Mouse (Mus musculus) forebrain, embryonic 16.5 days (tissue): Measurements from ENCODE around the gene Camk2n1. TPM values are rescaled to one million over a fixed set of nuclear protein-coding genes. Genes with fewer than 3 reads are reported as not detected.

Experiments
- ATAC-seq: fragments of 200-750 bp; cut with Nextera tagmentation; 2 replicates; pipeline ENCODE4 v1.8.0; 2017; ENCODE audit warnings: mild to moderate bottlenecking, moderate library complexity
- H3K27ac ChIP-seq: fragments of 300-500 bp; sonication (generic); 2 replicates; pipeline ENCODE4 v1.5.1; 2014; ENCODE audit warnings: low read length, control low read depth
- H3K27me3 ChIP-seq: fragments of 300-500 bp; sonication (generic); replicated peaks from 2 replicates; pipeline ENCODE4 v1.6.1; 2014; ENCODE audit warnings: low read length; ENCODE audit not compliant: control insufficient read depth, insufficient read depth
- H3K36me3 ChIP-seq: fragments of 300-500 bp; sonication (generic); 2 replicates; pipeline ENCODE4 v1.6.1; 2014; ENCODE audit not compliant: control insufficient read depth, insufficient read depth
- H3K4me1 ChIP-seq: fragments of 300-500 bp; sonication (generic); replicated peaks from 2 replicates; pipeline ENCODE4 v1.6.1; 2014; ENCODE audit warnings: low read length; ENCODE audit not compliant: control insufficient read depth, insufficient read depth
- H3K4me2 ChIP-seq: fragments of 300-500 bp; sonication (generic); 2 replicates; pipeline ENCODE4 v1.6.1; 2014; ENCODE audit warnings: mild to moderate bottlenecking, low read length, control low read depth
- H3K4me3 ChIP-seq: fragments of 300-500 bp; sonication (generic); replicated peaks from 2 replicates; pipeline ENCODE4 v1.5.1; 2014; ENCODE audit warnings: mild to moderate bottlenecking, low read length, control low read depth
- H3K9ac ChIP-seq: fragments of 300-500 bp; sonication (generic); replicated peaks from 2 replicates; pipeline ENCODE4 v1.6.1; 2014; ENCODE audit warnings: low read depth, low read length, control low read depth
- H3K9me3 ChIP-seq: fragments of 300-500 bp; sonication (generic); 2 replicates; pipeline ENCODE4 v1.6.1; 2016; ENCODE audit warnings: low read length; ENCODE audit not compliant: control insufficient read depth
- WGBS: fragments of 180-500 bp; shearing (Covaris S2); extraction: QIAGEN DNeasy Blood & Tissue Kit; methylation state at CpG from one replicate; pipeline ENCODE4 v1.1.7; 2014; 5-methylcytosine and 5-hydroxymethylcytosine counted together
- polyA plus RNA-seq: library from polyadenylated mRNA; unstranded; fragments of >200 nt; fragmentation: Nextera tagmentation; extraction: Ambion mirVana; gene quantifications from 2 replicates; pipeline ENCODE4 v1.2.1, GENCODE M21; 2015

The Camk2n1 gene
- polyA plus RNA-seq, 1 experiment from 2014 or later: 10.2 TPM

DNA sequence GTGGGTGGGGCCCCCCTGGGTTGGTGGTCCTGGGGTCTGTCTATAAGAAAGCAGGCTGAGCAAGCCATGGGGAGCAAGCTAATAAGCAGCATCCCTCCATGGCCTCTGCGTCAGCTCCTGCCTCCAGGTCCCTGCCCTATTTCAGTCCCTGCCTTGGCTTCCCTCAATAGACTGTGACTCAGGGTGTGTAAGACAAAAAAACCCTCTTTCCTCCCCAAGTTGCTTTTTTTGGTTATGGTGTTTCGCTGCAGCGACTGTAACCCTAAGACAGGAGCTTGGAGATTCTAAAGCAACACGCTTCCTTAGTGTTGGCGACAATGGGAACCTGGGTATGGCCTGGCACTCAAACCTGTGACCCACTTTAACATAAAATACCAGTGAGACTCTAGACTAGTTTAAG lies 7.4 kb downstream of the Camk2n1 start:
- Histone ChIP-seq H3K4me1 (peaks cover 38% of the 10 kb centered on the region), H3K4me3 (no peak overlapping the region)
- WGBS: 97% methylated on average over 5 of the region's 5 CpGs

GRCm38 (mm10) chr4:138462971-138463831 lies 9.1 kb downstream of the Camk2n1 start:
- WGBS: 3% methylated on average over 11 of the region's 11 CpGs

More for the DNA sequence above, 7.4 kb downstream of the Camk2n1 start:
- no peak for ATAC-seq
- Histone ChIP-seq H3K27ac (no peak overlapping the region), H3K4me2 (no peak overlapping the region), H3K36me3 (no peaks in the 10 kb centered on the region), H3K9ac (no peak overlapping the region), H3K27me3 (0 out of 2 replicates have a peak, but pooled peaks cover 1% of the 10 kb centered on the region), H3K9me3 (no peaks in the 10 kb centered on the region)

DNA sequence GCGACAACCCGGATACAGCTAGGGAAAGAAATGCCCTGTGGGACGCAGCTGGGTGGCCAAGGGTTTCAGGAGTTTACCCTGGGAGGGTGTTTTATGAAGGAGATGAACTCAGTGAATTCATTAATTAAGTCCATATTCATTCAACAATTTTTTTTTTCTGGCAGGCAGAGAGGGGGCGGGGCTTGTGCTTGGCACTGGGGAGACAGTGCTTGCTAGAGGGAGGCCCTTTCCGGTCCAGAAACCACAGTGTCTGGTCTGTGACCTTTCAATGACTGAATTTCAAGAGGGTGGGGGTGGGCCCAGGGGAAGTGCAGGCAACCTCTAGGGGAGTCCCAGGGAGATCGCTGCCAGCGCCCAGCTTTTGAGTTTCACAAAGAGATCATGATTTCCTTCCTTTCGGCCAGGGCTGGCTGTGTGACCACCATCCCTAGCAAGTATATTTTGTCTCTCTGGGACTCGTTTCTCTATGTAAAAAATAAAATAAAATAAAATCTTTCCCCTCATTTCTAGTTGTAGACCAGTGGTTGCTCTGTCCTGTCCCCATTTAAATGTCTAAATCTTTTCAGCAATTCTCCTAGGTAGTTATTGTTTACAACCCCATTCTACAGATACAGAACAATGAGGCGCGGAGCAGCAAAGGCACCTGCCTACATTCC lies 9.8 kb downstream of the Camk2n1 start:
- 7% methylated on average over 11 of the region's 11 CpGs for WGBS
- H3K4me3 ChIP-seq: no peak overlapping the region
- no peak overlapping the region for H3K9ac ChIP-seq
- H3K27ac ChIP-seq: peak overlapping the region; percentile 64
- peak; percentile 34; the same call in 1 of the 2 replicates for ATAC-seq
- peak overlapping the region; percentile 18 for H3K4me2 ChIP-seq
- H3K27me3 ChIP-seq: no peaks in the 10 kb centered on the region
- no peaks in the 10 kb centered on the region for H3K36me3 ChIP-seq
- peaks cover 32% of the 10 kb centered on the region for H3K4me1 ChIP-seq
- H3K9me3 ChIP-seq: no peaks in the 10 kb centered on the region

More at GRCm38 (mm10) chr4:138462971-138463831, 9.1 kb downstream of the Camk2n1 start:
- no peaks in the 10 kb centered on the region for H3K9me3 ChIP-seq
- peak overlapping the region; percentile 64 for H3K27ac ChIP-seq
- peak; percentile 49 for ATAC-seq
- H3K4me1 ChIP-seq: peaks cover 29% of the 10 kb centered on the region
- H3K27me3 ChIP-seq: no peaks in the 10 kb centered on the region
- peak overlapping the region; percentile 18 for H3K4me2 ChIP-seq
- H3K4me3 ChIP-seq: no peak overlapping the region
- 0 out of 2 replicates have a peak overlapping the region, but pooled peaks have one; percentile 7 for H3K9ac ChIP-seq
- no peaks in the 10 kb centered on the region for H3K36me3 ChIP-seq

GRCm38 (mm10) chr4:138464667-138465353 lies 10.7 kb downstream of the Camk2n1 start:
- no peaks in the 10 kb centered on the region for H3K9me3 ChIP-seq
- peak overlapping the region; percentile 13; the same call in 1 of the 2 replicates for H3K9ac ChIP-seq
- peaks cover 35% of the 10 kb centered on the region for H3K4me1 ChIP-seq
- 3% methylated on average over 18 of the region's 22 CpGs for WGBS
- no peak overlapping the region for H3K4me3 ChIP-seq
- no peaks in the 10 kb centered on the region for H3K36me3 ChIP-seq
- peak overlapping the region; percentile 18; the same call in 1 of the 2 replicates for H3K27ac ChIP-seq
- H3K27me3 ChIP-seq: no peaks in the 10 kb centered on the region
- ATAC-seq: peak; percentile 61
- H3K4me2 ChIP-seq: peak overlapping the region; percentile 24; the same call in 1 of the 2 replicates

GRCm38 (mm10) chr4:138465446-138465845 lies 11.3 kb downstream of the Camk2n1 start:
- no peaks in the 10 kb centered on the region for H3K36me3 ChIP-seq
- ATAC-seq: no peak
- H3K9ac ChIP-seq: no peak overlapping the region
- H3K9me3 ChIP-seq: no peaks in the 10 kb centered on the region
- no peak overlapping the region for H3K4me3 ChIP-seq
- peaks cover 35% of the 10 kb centered on the region for H3K4me1 ChIP-seq
- H3K4me2 ChIP-seq: no peak overlapping the region
- WGBS: 42% methylated on average over 8 of the region's 8 CpGs
- 0 out of 2 replicates have a peak overlapping the region, but pooled peaks have one; percentile 18 for H3K27ac ChIP-seq
- no peaks in the 10 kb centered on the region for H3K27me3 ChIP-seq

- no peak for ATAC-seq
- H3K36me3 ChIP-seq: no peaks in the 10 kb centered on the region
- WGBS: 74% methylated on average over 6 of the region's 6 CpGs
- no peak overlapping the region for H3K27ac ChIP-seq
- H3K27me3 ChIP-seq: no peaks in the 10 kb centered on the region
- H3K4me1 ChIP-seq: peaks cover 40% of the 10 kb centered on the region
- H3K9me3 ChIP-seq: no peaks in the 10 kb centered on the region
- H3K9ac ChIP-seq: no peak overlapping the region
- H3K4me3 ChIP-seq: no peak overlapping the region
- no peak overlapping the region for H3K4me2 ChIP-seq
Measured at GRCm38 (mm10) chr4:138466690-138467089, 12.6 kb downstream of the Camk2n1 start.

DNA sequence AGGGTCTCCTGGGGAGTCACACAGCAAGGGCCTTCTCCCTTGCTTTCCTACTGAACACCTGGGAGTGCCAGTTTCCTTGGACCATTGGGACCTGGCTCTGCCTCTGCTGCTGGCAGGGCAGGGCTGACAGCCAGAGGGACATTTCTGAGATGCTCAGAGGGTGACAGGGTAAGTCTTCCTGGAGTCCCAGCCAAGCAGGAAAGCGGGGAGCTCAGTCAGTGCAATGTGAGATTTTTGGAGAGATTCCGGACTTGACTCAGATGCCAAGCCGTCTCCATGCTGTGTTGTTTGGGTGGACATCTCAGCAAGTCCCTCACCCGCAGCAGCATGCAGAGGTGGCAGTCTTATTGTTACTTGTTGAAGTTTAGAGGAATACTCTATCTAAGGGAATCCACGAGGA lies 13.3 kb downstream of the Camk2n1 start:
- Histone ChIP-seq H3K36me3 (no peaks in the 10 kb centered on the region), H3K27ac (no peak overlapping the region), H3K4me3 (no peak overlapping the region), H3K9me3 (no peaks in the 10 kb centered on the region), H3K4me2 (no peak overlapping the region), H3K27me3 (no peaks in the 10 kb centered on the region), H3K9ac (no peak overlapping the region), H3K4me1 (peaks cover 40% of the 10 kb centered on the region)
- WGBS: 88% methylated on average over 5 of the region's 5 CpGs
- ATAC-seq: no peak

- Histone ChIP-seq H3K27ac (no peak overlapping the region), H3K4me1 (peaks cover 25% of the 10 kb centered on the region), H3K9me3 (no peaks in the 10 kb centered on the region), H3K9ac (no peak overlapping the region), H3K27me3 (no peaks in the 10 kb centered on the region), H3K36me3 (no peaks in the 10 kb centered on the region), H3K4me2 (no peak overlapping the region; the same call in 1 of the 2 replicates), H3K4me3 (no peak overlapping the region)
- 24% methylated on average over 7 of the region's 7 CpGs for WGBS
- ATAC-seq: no peak
Measured at GRCm38 (mm10) chr4:138469080-138469479, 15.0 kb downstream of the Camk2n1 start.

GRCm38 (mm10) chr4:138471241-138471640 lies 17.1 kb downstream of the Camk2n1 start:
- Histone ChIP-seq H3K27me3 (no peaks in the 10 kb centered on the region), H3K4me2 (no peak overlapping the region), H3K4me1 (peaks cover 11% of the 10 kb centered on the region), H3K27ac (no peak overlapping the region), H3K4me3 (no peak overlapping the region), H3K36me3 (no peaks in the 10 kb centered on the region), H3K9me3 (no peaks in the 10 kb centered on the region), H3K9ac (no peak overlapping the region)
- WGBS: 53% methylated on average over 7 of the region's 7 CpGs
- no peak for ATAC-seq
